Mouse (Mus musculus) stomach, embryonic 16.5 days (tissue): ENCODE results near the gene Smurf2. TPM values are rescaled to one million over a fixed set of nuclear protein-coding genes. Genes with fewer than 3 reads are reported as not detected.

Experiments used
- ATAC-seq: fragments of 200-750 bp; cut with Nextera tagmentation; 2 replicates; pipeline ENCODE4 v1.8.0; 2017; ENCODE audit warnings: moderate number of reproducible peaks, moderate TSS enrichment; ENCODE audit not compliant: insufficient read depth, low FRiP score
- H3K27ac ChIP-seq: fragments of 300-500 bp; sonication (generic); 2 replicates; pipeline ENCODE4 v1.5.1; 2014; ENCODE audit warnings: low read length
- H3K27me3 ChIP-seq: fragments of 300-500 bp; sonication (generic); 2 replicates; pipeline ENCODE4 v1.6.1; 2014; ENCODE audit warnings: low read length, control low read depth, mixed read lengths; ENCODE audit not compliant: control insufficient read depth, insufficient read depth
- H3K36me3 ChIP-seq: fragments of 300-500 bp; sonication (generic); 2 replicates; pipeline ENCODE4 v1.6.1; 2014; ENCODE audit warnings: low read length; ENCODE audit not compliant: control insufficient read depth, insufficient read depth
- H3K4me1 ChIP-seq: fragments of 300-500 bp; sonication (generic); 2 replicates; pipeline ENCODE4 v1.6.1; 2014; ENCODE audit warnings: low read length, control low read depth, mixed read lengths; ENCODE audit not compliant: control insufficient read depth, insufficient read depth
- H3K4me2 ChIP-seq: fragments of 300-500 bp; sonication (generic); 2 replicates; pipeline ENCODE4 v1.6.1; 2014; ENCODE audit warnings: low read depth, low read length, mixed read lengths
- H3K4me3 ChIP-seq: fragments of 300-500 bp; sonication (generic); replicated peaks from 2 replicates; pipeline ENCODE4 v1.5.1; 2014; ENCODE audit warnings: mild to moderate bottlenecking, low read length
- H3K9ac ChIP-seq: fragments of 300-500 bp; sonication (generic); 2 replicates; pipeline ENCODE4 v1.6.1; 2014; ENCODE audit warnings: low read length
- H3K9me3 ChIP-seq: fragments of 300-500 bp; sonication (generic); replicated peaks from 2 replicates; pipeline ENCODE4 v1.6.1; 2016; ENCODE audit warnings: low read length, control low read depth; ENCODE audit not compliant: control insufficient read depth
- WGBS: fragments of 180-500 bp; shearing (Covaris S2); extraction: QIAGEN DNeasy Blood & Tissue Kit; methylation state at CpG from one replicate; pipeline ENCODE4 v1.1.7; 2014; 5-methylcytosine and 5-hydroxymethylcytosine counted together
- polyA plus RNA-seq: library from polyadenylated mRNA; unstranded; fragments of >200 nt; fragmentation: Nextera tagmentation; extraction: Ambion mirVana; gene quantifications from 2 replicates; pipeline ENCODE4 v1.2.1, GENCODE M21; 2015

Gene Smurf2
- polyA plus RNA-seq, 1 experiment from 2014 or later = 14.2 TPM

DNA sequence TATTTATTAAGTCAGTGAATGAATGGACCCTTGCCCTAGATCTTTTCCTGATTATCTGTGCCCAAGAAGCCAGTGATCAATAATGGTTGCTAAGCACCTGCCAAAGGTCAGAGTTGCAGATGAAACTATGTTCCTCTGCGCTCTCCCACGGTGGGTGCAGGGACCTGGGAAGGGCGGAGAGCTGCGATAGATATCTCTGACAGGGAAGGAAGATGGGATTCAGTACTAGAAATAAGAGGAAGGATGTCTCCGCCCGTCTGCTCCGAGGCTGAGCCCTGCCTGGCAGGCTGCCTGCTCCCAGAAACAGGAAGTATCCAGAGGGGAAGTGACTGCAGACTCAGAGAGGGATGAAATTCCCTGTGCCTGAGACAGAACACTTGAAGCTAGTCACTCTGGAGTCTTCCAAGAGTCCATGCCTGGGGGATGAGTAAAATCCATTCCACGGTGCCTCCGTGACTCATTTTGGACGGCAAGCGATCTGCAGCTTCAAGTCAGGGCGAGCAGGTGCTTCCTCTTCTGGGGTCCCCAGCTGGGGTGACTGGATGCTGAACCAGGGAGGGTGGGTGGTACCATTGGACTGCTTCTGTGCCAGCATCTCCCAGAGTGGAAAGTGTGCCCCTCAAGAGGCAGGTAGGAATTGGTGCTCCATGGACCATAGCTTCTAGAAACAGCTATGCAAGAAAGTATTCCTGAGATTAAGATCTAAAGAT lies 36.9 kb upstream of the Smurf2 start:
- no peak overlapping the region for H3K4me3 ChIP-seq
- no peaks in the 10 kb centered on the region for H3K27me3 ChIP-seq
- no peaks in the 10 kb centered on the region for H3K36me3 ChIP-seq
- 39% methylated on average over 12 of the region's 12 CpGs for WGBS
- H3K4me1 ChIP-seq = peaks cover 10% of the 10 kb centered on the region
- peak overlapping the region; percentile 39 for H3K4me2 ChIP-seq
- H3K27ac ChIP-seq = peak overlapping the region; percentile 35; the same call in 1 of the 2 replicates
- H3K9ac ChIP-seq = no peak overlapping the region
- peak; percentile 44 for ATAC-seq
- no peaks in the 10 kb centered on the region for H3K9me3 ChIP-seq

DNA sequence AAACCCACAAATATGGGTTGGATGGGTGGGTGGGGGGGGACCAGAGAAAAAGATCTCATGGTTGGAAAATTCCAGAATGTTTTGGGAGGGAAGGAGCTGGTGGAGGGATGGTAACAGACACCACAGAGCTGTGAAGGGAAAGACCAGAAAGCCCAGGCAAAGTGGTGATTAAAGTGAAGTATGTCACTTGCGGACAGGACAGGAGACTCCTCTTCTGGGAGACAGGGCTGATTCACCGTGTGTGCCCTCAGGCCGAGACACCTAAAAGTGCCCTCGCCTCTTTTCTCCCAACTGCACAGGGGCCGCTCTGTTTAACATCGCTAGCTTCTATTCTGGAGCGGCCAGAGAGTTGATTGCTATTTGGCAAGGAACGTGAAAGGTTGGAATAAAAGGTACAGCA lies 34.1 kb upstream of the Smurf2 start:
- WGBS = 66% methylated on average over 8 of the region's 8 CpGs
- no peak overlapping the region for H3K27ac ChIP-seq
- ATAC-seq = no peak

GRCm38 (mm10) chr11:106954116-106954515 lies 33.6 kb upstream of the Smurf2 start:
- Histone ChIP-seq H3K4me1 (peaks cover 7% of the 10 kb centered on the region), H3K36me3 (no peaks in the 10 kb centered on the region), H3K4me3 (no peak overlapping the region), H3K9me3 (no peaks in the 10 kb centered on the region), H3K27ac (no peak overlapping the region), H3K27me3 (no peaks in the 10 kb centered on the region), H3K4me2 (no peak overlapping the region), H3K9ac (no peak overlapping the region)
- no peak for ATAC-seq
- 68% methylated on average over 9 of the region's 9 CpGs for WGBS

More for the DNA sequence above, 34.1 kb upstream of the Smurf2 start:
- Histone ChIP-seq H3K4me3 (no peak overlapping the region), H3K4me2 (no peak overlapping the region), H3K9ac (no peak overlapping the region), H3K36me3 (no peaks in the 10 kb centered on the region), H3K4me1 (peaks cover 7% of the 10 kb centered on the region), H3K9me3 (no peaks in the 10 kb centered on the region), H3K27me3 (no peaks in the 10 kb centered on the region)

DNA sequence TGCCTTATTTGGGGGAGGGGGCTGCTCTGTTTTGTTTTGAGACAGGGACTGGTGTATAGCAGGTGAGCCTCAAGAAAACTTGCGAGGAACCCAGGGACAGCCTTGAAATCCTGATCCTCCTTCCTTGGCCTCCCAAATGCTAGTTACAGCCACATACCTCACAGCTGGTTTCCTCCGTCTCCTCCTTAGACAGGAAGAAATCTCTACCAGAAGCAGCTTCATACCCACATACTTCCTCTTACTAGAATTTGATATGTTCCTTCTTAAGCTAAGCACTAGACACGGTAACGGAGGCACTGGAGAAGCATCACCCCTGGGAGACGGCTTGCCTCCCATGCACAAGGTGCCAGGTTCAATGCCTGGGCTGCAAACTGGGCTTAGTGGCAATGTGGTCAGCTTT lies 16.8 kb upstream of the Smurf2 start:
- ATAC-seq = no peak
- WGBS = 76% methylated on average over 5 of the region's 5 CpGs

GRCm38 (mm10) chr11:106930366-106930765 lies 9.9 kb upstream of the Smurf2 start:
- 64% methylated on average over 9 of the region's 9 CpGs for WGBS
- no peak for ATAC-seq

More for the DNA sequence above, 16.8 kb upstream of the Smurf2 start:
- Histone ChIP-seq H3K27ac (no peak overlapping the region), H3K27me3 (no peaks in the 10 kb centered on the region), H3K4me3 (no peak overlapping the region), H3K4me2 (no peak overlapping the region), H3K36me3 (no peaks in the 10 kb centered on the region), H3K9me3 (no peaks in the 10 kb centered on the region), H3K9ac (no peak overlapping the region), H3K4me1 (no peaks in the 10 kb centered on the region)

GRCm38 (mm10) chr11:106928935-106929334 lies 8.4 kb upstream of the Smurf2 start:
- Histone ChIP-seq H3K27me3 (no peaks in the 10 kb centered on the region), H3K36me3 (no peaks in the 10 kb centered on the region), H3K4me2 (no peak overlapping the region), H3K4me1 (no peaks in the 10 kb centered on the region), H3K4me3 (no peak overlapping the region), H3K9ac (no peak overlapping the region), H3K9me3 (no peaks in the 10 kb centered on the region), H3K27ac (no peak overlapping the region)
- WGBS = 58% methylated on average over 2 of the region's 2 CpGs
- no peak for ATAC-seq

More at GRCm38 (mm10) chr11:106930366-106930765, 9.9 kb upstream of the Smurf2 start:
- no peak overlapping the region for H3K9ac ChIP-seq
- no peak overlapping the region for H3K27ac ChIP-seq
- no peaks in the 10 kb centered on the region for H3K9me3 ChIP-seq
- H3K36me3 ChIP-seq = no peaks in the 10 kb centered on the region
- H3K4me2 ChIP-seq = no peak overlapping the region
- H3K4me3 ChIP-seq = no peak overlapping the region
- H3K4me1 ChIP-seq = no peaks in the 10 kb centered on the region
- H3K27me3 ChIP-seq = no peaks in the 10 kb centered on the region

GRCm38 (mm10) chr11:106927950-106928349 lies 7.4 kb upstream of the Smurf2 start:
- no peak overlapping the region for H3K4me3 ChIP-seq
- WGBS = 93% methylated on average over 5 of the region's 5 CpGs

GRCm38 (mm10) chr11:106927226-106927625 lies 6.7 kb upstream of the Smurf2 start:
- no peak for ATAC-seq

More at GRCm38 (mm10) chr11:106927950-106928349, 7.4 kb upstream of the Smurf2 start:
- Histone ChIP-seq H3K4me1 (no peaks in the 10 kb centered on the region), H3K27ac (no peak overlapping the region), H3K9me3 (no peaks in the 10 kb centered on the region), H3K36me3 (no peaks in the 10 kb centered on the region), H3K9ac (no peak overlapping the region), H3K27me3 (no peaks in the 10 kb centered on the region), H3K4me2 (no peak overlapping the region)
- no peak for ATAC-seq

DNA sequence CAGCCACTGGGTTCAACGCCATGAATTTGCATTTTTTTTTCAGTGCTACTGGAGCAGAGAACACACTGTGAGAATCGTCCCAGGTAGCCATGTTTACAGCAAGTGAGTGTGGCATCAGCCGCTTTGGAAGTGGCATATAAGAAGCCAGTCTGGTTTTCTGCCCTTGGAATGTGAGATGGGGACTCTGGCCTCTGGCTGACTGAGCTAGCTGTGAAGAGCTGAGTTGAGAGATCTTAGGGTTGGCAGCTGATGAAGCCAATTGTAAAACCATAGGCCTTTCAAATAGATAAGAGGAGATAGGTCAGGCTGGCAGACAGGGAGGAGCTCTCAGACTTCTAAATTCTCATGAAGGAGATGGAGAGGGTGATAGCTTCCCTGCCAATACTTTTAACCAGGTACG lies 6.2 kb upstream of the Smurf2 start:
- no peaks in the 10 kb centered on the region for H3K9me3 ChIP-seq
- ATAC-seq = no peak
- no peak overlapping the region for H3K4me2 ChIP-seq
- no peak overlapping the region for H3K9ac ChIP-seq
- H3K27me3 ChIP-seq = no peaks in the 10 kb centered on the region
- no peak overlapping the region for H3K27ac ChIP-seq
- H3K36me3 ChIP-seq = no peaks in the 10 kb centered on the region
- H3K4me3 ChIP-seq = no peak overlapping the region
- H3K4me1 ChIP-seq = no peaks in the 10 kb centered on the region
- 76% methylated on average over 4 of the region's 4 CpGs for WGBS

More at GRCm38 (mm10) chr11:106927226-106927625, 6.7 kb upstream of the Smurf2 start:
- Histone ChIP-seq H3K27ac (no peak overlapping the region), H3K4me2 (no peak overlapping the region), H3K9me3 (no peaks in the 10 kb centered on the region), H3K4me1 (no peaks in the 10 kb centered on the region), H3K4me3 (no peak overlapping the region), H3K36me3 (no peaks in the 10 kb centered on the region), H3K9ac (no peak overlapping the region), H3K27me3 (no peaks in the 10 kb centered on the region)
- 89% methylated on average over 5 of the region's 5 CpGs for WGBS
